Comparison of ENCODE assay signal across 9 mouse cellular contexts in the genomic region with DNA sequence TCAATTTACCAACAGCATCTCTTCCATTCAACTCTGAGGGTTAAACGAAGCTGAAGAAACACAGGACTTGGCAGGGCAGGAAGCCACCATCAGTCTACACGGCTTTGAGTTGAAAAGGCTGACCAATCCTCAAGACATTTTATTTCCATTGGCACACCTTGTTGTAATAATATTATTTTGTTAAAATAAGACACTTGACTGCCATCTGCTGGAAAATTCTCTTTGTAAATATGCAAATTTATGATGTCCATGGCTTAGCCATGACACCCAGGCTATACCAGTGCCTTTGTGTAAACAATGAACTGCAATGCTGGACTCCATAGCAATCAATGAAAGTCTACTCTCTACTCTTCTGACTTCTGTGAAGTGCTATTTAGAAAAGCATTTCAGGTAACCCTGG.
A peak's percentile ranks its signal among the peaks of the same experiment; 100 is the strongest.
DNase-seq lines count a peak whose midpoint lies in the region; ATAC-seq and TF ChIP-seq lines count a peak whose summit lies in the region.
"Had no signal": no experiment of that assay in that cellular context is flagged by ENCODE, and none has a peak within 500 bp of the region (broad histone marks: within the 10 kb centered on the region; RNA-seq: fewer than 3 reads in every experiment).

No protein-coding gene starts in this region.

- no peak overlapping the region for H3K9ac ChIP-seq in intestine, postnatal 0 days (ENCODE audit: low read depth, low read length)
- no peak overlapping the region for H3K9ac ChIP-seq in intestine, embryonic 16.5 days (ENCODE audit: low read depth, low read length)
- no peak overlapping the region for H3K9ac ChIP-seq in heart, postnatal 0 days (replicated peaks; ENCODE audit: low read depth, low read length)

- H3K9me3 ChIP-seq in intestine, postnatal 0 days (ENCODE audit: control insufficient read depth): no peaks in the 10 kb centered on the region
- H3K9me3 ChIP-seq in intestine, embryonic 16.5 days (ENCODE audit: control insufficient read depth, low read length): no peaks in the 10 kb centered on the region
- no peaks in the 10 kb centered on the region for H3K9me3 ChIP-seq in heart, postnatal 0 days (replicated peaks; ENCODE audit: control insufficient read depth, low read length)

- H3K36me3 ChIP-seq in intestine, postnatal 0 days (ENCODE audit: control insufficient read depth, insufficient read depth): no peaks in the 10 kb centered on the region
- no peaks in the 10 kb centered on the region for H3K36me3 ChIP-seq in intestine, embryonic 16.5 days (ENCODE audit: control insufficient read depth, insufficient read depth, low read length)
- no peaks in the 10 kb centered on the region for H3K36me3 ChIP-seq in heart, postnatal 0 days (replicated peaks; ENCODE audit: control insufficient read depth, insufficient read depth, low read length)

- no peaks in the 10 kb centered on the region for H3K4me1 ChIP-seq in intestine, postnatal 0 days (replicated peaks; ENCODE audit: control insufficient read depth, insufficient read depth, low read length)
- no peaks in the 10 kb centered on the region for H3K4me1 ChIP-seq in intestine, embryonic 16.5 days (ENCODE audit: control insufficient read depth, insufficient read depth, low read length)
- H3K4me1 ChIP-seq in heart, postnatal 0 days (ENCODE audit: control insufficient read depth, insufficient read depth): no peaks in the 10 kb centered on the region

- no peak overlapping the region for H3K27ac ChIP-seq in intestine, postnatal 0 days (ENCODE audit: low read depth, low read length)
- H3K27ac ChIP-seq in intestine, embryonic 16.5 days (ENCODE audit: low read length): no peak overlapping the region
- H3K27ac ChIP-seq in heart, postnatal 0 days (ENCODE audit: low read depth): no peak overlapping the region

- no peaks in the 10 kb centered on the region for H3K27me3 ChIP-seq in intestine, postnatal 0 days (replicated peaks; ENCODE audit: control insufficient read depth, insufficient read depth, low read length)
- no peaks in the 10 kb centered on the region for H3K27me3 ChIP-seq in intestine, embryonic 16.5 days (replicated peaks; ENCODE audit: control insufficient read depth, insufficient read depth, low read length)
- no peaks in the 10 kb centered on the region for H3K27me3 ChIP-seq in heart, postnatal 0 days (ENCODE audit: control insufficient read depth, insufficient read depth, low read length)

- no peak overlapping the region for H3K4me3 ChIP-seq in intestine, postnatal 0 days (ENCODE audit: low read depth, low read length)
- H3K4me3 ChIP-seq in intestine, embryonic 16.5 days (ENCODE audit: low read length): no peak overlapping the region
- H3K4me3 ChIP-seq in heart, postnatal 0 days (ENCODE audit: low read depth, low read length): no peak overlapping the region

- TF ChIP-seq EP300 in heart, postnatal 0 days (IDR thresholded peaks at IDR 0.05; ENCODE audit: low read depth): no peak

- DNase-seq in adrenal gland, postnatal 14 days: peak; percentile 6
- DNase-seq in adrenal gland, adult 2 months: no peak
- peak; percentile 81 for DNase-seq in 416B (ENCODE audit: low read depth)
- peak; percentile 57 for DNase-seq in heart, postnatal 0 days (ENCODE audit: low spot score)
- no peak for DNase-seq in spleen, postnatal 4 days (ENCODE audit: low spot score in 2 of 2)
- no peak for DNase-seq in urinary bladder, postnatal 25 days (ENCODE audit: low spot score)
- DNase-seq: right cerebral cortex, postnatal 4 days had no signal

- ATAC-seq in intestine, postnatal 0 days: no peak
- ATAC-seq in intestine, embryonic 16.5 days: no peak
- ATAC-seq in heart, postnatal 0 days (ENCODE audit: insufficient read depth, low read depth): no peak

- 55% methylated on average over 2 of the region's 2 CpGs for WGBS in intestine, postnatal 0 days
- 56% methylated on average over 2 of the region's 2 CpGs for WGBS in intestine, embryonic 16.5 days
- WGBS in heart, postnatal 0 days: 27% methylated on average over 2 of the region's 2 CpGs

- peak; percentile 38; the same call in 1 of the 2 replicates for TF ChIP-seq CTCF in intestine, postnatal 0 days (IDR thresholded peaks at IDR 0.05; ENCODE audit: low read depth)
- TF ChIP-seq CTCF in heart, postnatal 0 days (IDR thresholded peaks at IDR 0.05; ENCODE audit: low read depth): peak; percentile 26

- H3K4me2 ChIP-seq in intestine, postnatal 0 days (replicated peaks; ENCODE audit: low read depth): no peak overlapping the region
- H3K4me2 ChIP-seq in intestine, embryonic 16.5 days (ENCODE audit: low read depth, low read length): no peak overlapping the region
- no peak overlapping the region for H3K4me2 ChIP-seq in heart, postnatal 0 days (ENCODE audit: low read depth, low read length)

Comparison
In these comparisons a context has a peak if more than half of its experiments do, and no peak if none do; other contexts are left out.
1. DNase-seq: peak in adrenal gland, postnatal 14 days (single experiment), 416B (single experiment) and heart, postnatal 0 days (single experiment); none in adrenal gland, adult 2 months (single experiment), spleen, postnatal 4 days (0 of 2) and urinary bladder, postnatal 25 days (single experiment).